Mouse (Mus musculus): ENCODE results near the gene Cdadc1.

DNA sequence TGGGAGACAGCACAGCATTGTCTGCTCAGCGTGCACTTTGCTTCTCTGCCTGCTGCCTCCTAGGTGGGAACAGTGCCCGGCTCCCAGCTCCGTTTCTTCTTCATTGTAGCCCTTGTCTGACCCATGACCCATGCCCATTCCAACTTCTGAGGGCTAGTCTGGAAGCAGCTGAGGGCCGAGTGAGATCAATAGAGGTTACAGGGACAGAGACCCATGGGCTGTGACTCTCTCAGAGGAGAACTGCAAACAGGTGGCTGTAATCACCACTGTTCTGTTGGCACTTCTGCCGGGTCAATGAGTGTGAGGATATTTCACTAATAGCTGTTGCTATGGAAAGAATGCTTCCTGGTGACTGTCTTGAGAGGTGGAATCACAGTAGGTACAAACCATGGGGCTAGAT, 50.2 kb downstream of the Cdadc1 start:
- TF ChIP-seq CTCF (IDR thresholded peaks at IDR 0.05; ENCODE audit: extremely low read depth, insufficient read depth, low read length) = no peak
- TF ChIP-seq POLR2A (IDR thresholded peaks at IDR 0.05; ENCODE audit: extremely low read depth, insufficient read depth, low read length) = no peak
